Mouse (Mus musculus): ENCODE results near the gene Eme1.

DNA sequence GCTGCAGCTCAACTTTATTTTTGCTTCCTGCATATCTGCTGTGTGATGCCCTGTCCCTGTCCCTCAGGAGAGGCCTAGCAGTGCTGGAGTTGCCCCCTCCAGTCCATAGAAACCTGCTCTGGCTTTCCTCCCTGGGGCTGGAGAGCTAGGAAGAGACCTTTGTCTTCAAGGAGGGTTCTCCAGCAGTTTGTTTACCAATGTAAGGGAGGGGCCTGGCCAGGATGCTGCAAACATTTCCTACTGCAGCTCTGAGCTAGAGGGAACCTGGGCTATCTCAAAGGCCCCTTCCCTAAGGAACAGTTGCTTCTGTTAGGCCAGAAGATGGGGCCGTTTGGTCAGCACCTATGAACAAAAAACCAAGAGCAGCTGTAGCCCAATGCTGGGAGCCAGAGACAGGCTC lies 7.6 kb upstream of the Eme1 start:
- TF ChIP-seq CTCF (IDR thresholded peaks at IDR 0.05; ENCODE audit: borderline replicate concordance, extremely low read depth, insufficient read depth, insufficient read length) (no peak), POLR2A (IDR thresholded peaks at IDR 0.05; ENCODE audit: borderline replicate concordance, extremely low read depth, insufficient read depth, insufficient read length, poor library complexity, severe bottlenecking) (no peak)

All from brain, embryonic 14.5 days (tissue).